Comparison of ENCODE assay signal across 27 mouse cellular contexts in the genomic region with DNA sequence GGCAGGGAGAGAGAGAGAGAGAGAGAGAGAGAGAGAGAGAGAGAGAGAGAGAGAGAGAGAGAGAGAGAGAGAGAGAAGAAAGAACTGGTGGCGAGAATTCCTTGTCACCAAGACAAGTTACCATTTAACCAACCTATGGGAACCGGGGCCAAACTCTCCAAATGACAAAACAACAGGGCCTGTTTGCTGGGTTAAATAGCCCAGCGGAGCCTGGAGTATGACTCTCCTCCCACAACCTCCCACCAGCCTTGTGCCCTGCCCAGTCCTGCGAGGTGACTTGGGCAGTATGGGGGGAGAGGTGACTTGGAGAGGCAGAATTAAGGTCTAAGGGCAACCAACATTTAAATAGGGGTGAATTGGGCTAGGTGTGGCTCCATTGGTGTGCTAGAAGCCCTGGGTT. TPM values are rescaled to one million over a fixed set of nuclear protein-coding genes. Genes with fewer than 3 reads are reported as not detected.
A peak's percentile ranks its signal among the peaks of the same experiment; 100 is the strongest.
DNase-seq lines count a peak whose midpoint lies in the region; ATAC-seq and TF ChIP-seq lines count a peak whose summit lies in the region.
"Had no signal": no experiment of that assay in that cellular context is flagged by ENCODE, and none has a peak within 500 bp of the region (broad histone marks: within the 10 kb centered on the region; RNA-seq: fewer than 3 reads in every experiment).

No protein-coding gene starts in this region.

- H3K27me3 ChIP-seq in hindbrain, embryonic 10.5 days (ENCODE audit: insufficient read depth, poor library complexity, severe bottlenecking) = no peaks in the 10 kb centered on the region
- no peaks in the 10 kb centered on the region for H3K27me3 ChIP-seq in hindbrain, embryonic 11.5 days (ENCODE audit: control insufficient read depth, insufficient read depth, low read length)
- no peaks in the 10 kb centered on the region for H3K27me3 ChIP-seq in kidney, adult 2 months (replicated peaks; ENCODE audit: control insufficient read depth, insufficient read depth, low read length)
- H3K27me3 ChIP-seq in kidney, postnatal 0 days (ENCODE audit: insufficient read depth, low read length) = no peaks in the 10 kb centered on the region
- H3K27me3 ChIP-seq: forebrain, embryonic 13.5 days; heart, embryonic 15.5 days; midbrain, embryonic 13.5 days had no signal

- 0 out of 2 replicates have a peak overlapping the region, but pooled peaks have one; percentile 16 for H3K27ac ChIP-seq in hindbrain, embryonic 10.5 days
- H3K27ac ChIP-seq in hindbrain, embryonic 11.5 days (ENCODE audit: low read depth, low read length) = no peak overlapping the region
- H3K27ac ChIP-seq in kidney, adult 2 months (ENCODE audit: insufficient read depth, low read depth, low read length) = peak overlapping the region; percentile 81
- peak overlapping the region; percentile 74; the same call in 1 of the 2 replicates for H3K27ac ChIP-seq in kidney, postnatal 0 days
- H3K27ac ChIP-seq: forebrain, embryonic 13.5 days; heart, embryonic 10.5 days; heart, embryonic 15.5 days; hindbrain, embryonic 14.5 days; limb, embryonic 12.5 days; liver, embryonic 13.5 days; macrophage; midbrain, embryonic 13.5 days had no signal

- H3K36me3 ChIP-seq in hindbrain, embryonic 10.5 days = no peaks in the 10 kb centered on the region
- no peaks in the 10 kb centered on the region for H3K36me3 ChIP-seq in hindbrain, embryonic 11.5 days (ENCODE audit: control insufficient read depth, insufficient read depth, low read length)
- H3K36me3 ChIP-seq in kidney, adult 2 months (ENCODE audit: control insufficient read depth, insufficient read depth, low read length) = no peaks in the 10 kb centered on the region
- H3K36me3 ChIP-seq in kidney, postnatal 0 days (ENCODE audit: insufficient read depth, low read length) = no peaks in the 10 kb centered on the region
- H3K36me3 ChIP-seq: heart, embryonic 10.5 days; heart, embryonic 15.5 days; limb, embryonic 12.5 days; liver, embryonic 13.5 days; midbrain, embryonic 13.5 days had no signal

- ATAC-seq in hindbrain, embryonic 11.5 days (ENCODE audit: low FRiP score) = no peak
- ATAC-seq in kidney, postnatal 0 days (replicated peaks; ENCODE audit: low FRiP score, low read depth) = no peak
- ATAC-seq: forebrain, embryonic 13.5 days; intestine, postnatal 0 days; midbrain, embryonic 13.5 days had no signal

- no peak for DNase-seq in hindbrain, embryonic 10.5 days (ENCODE audit: low spot score)
- DNase-seq in hindbrain, embryonic 11.5 days (ENCODE audit: low spot score) = no peak
- peak; percentile 89 for DNase-seq in kidney, adult 2 months
- DNase-seq in kidney, postnatal 0 days (ENCODE audit: low spot score) = no peak
- DNase-seq in kidney, postnatal 4 days = peak; percentile 40 to 54
- no peak for DNase-seq in frontal cortex, postnatal 10 days (ENCODE audit: low spot score in 2 of 2)
- no peak for DNase-seq in Muller cell, postnatal 12 days (ENCODE audit: inconsistent ontology term)
- DNase-seq: adrenal gland, postnatal 14 days; cerebellum, adult 11 months; cerebellum, adult 9-10 months; cerebellum, postnatal 36 days; gastrocnemius, postnatal 25 days; heart, adult 11 months; heart, postnatal 36 days; liver, embryonic 13.5 days; lung, adult 2 months; lung, postnatal 10 days; right cerebral cortex, postnatal 25 days; thymus, postnatal 14 days had no signal

- no peak overlapping the region for H3K4me3 ChIP-seq in hindbrain, embryonic 10.5 days
- H3K4me3 ChIP-seq in hindbrain, embryonic 11.5 days (ENCODE audit: low read depth, low read length) = no peak overlapping the region
- H3K4me3 ChIP-seq in kidney, adult 2 months (ENCODE audit: insufficient read depth, low read depth, low read length) = no peak overlapping the region
- H3K4me3 ChIP-seq in kidney, postnatal 0 days (replicated peaks; ENCODE audit: low read depth, low read length) = no peak overlapping the region
- H3K4me3 ChIP-seq: forebrain, embryonic 13.5 days; heart, embryonic 10.5 days; heart, embryonic 15.5 days; limb, embryonic 12.5 days; liver, embryonic 13.5 days; midbrain, embryonic 13.5 days had no signal

- no peak for TF ChIP-seq POLR2A in kidney, adult 2 months (IDR thresholded peaks at IDR 0.05; ENCODE audit: low read depth, low read length)

- H3K4me2 ChIP-seq in hindbrain, embryonic 11.5 days (replicated peaks; ENCODE audit: low read depth, low read length) = no peak overlapping the region
- H3K4me2 ChIP-seq in kidney, postnatal 0 days (ENCODE audit: low read length) = no peak overlapping the region
- H3K4me2 ChIP-seq: forebrain, embryonic 13.5 days; heart, embryonic 15.5 days; hindbrain, embryonic 14.5 days; limb, embryonic 12.5 days; liver, embryonic 13.5 days; midbrain, embryonic 13.5 days had no signal

- H3K9me3 ChIP-seq in hindbrain, embryonic 10.5 days = no peaks in the 10 kb centered on the region
- no peaks in the 10 kb centered on the region for H3K9me3 ChIP-seq in hindbrain, embryonic 11.5 days (ENCODE audit: control insufficient read depth, low read length)
- no peaks in the 10 kb centered on the region for H3K9me3 ChIP-seq in kidney, postnatal 0 days (replicated peaks; ENCODE audit: low read length)
- H3K9me3 ChIP-seq: forebrain, embryonic 13.5 days; heart, embryonic 10.5 days; heart, embryonic 15.5 days; limb, embryonic 12.5 days; liver, embryonic 13.5 days; midbrain, embryonic 13.5 days had no signal

- no peak overlapping the region for H3K9ac ChIP-seq in hindbrain, embryonic 11.5 days (ENCODE audit: low read depth, low read length)
- no peak overlapping the region for H3K9ac ChIP-seq in kidney, postnatal 0 days (ENCODE audit: low read depth, low read length)
- H3K9ac ChIP-seq: forebrain, embryonic 13.5 days; heart, embryonic 15.5 days; hindbrain, embryonic 14.5 days; limb, embryonic 12.5 days; liver, embryonic 13.5 days; midbrain, embryonic 13.5 days had no signal

- TF ChIP-seq CTCF in kidney, adult 2 months (conservative IDR thresholded peaks at IDR 0.05; ENCODE audit: insufficient read depth, insufficient read length, low read depth, low read length) = no peak
- no peak for TF ChIP-seq CTCF in kidney, postnatal 0 days (IDR thresholded peaks at IDR 0.05; ENCODE audit: low read depth)

- WGBS in hindbrain, embryonic 10.5 days = 70% methylated on average over 4 of the region's 4 CpGs
- WGBS in hindbrain, embryonic 11.5 days = 84% methylated on average over 4 of the region's 4 CpGs
- WGBS in kidney, adult 2 months = 37% methylated on average over 4 of the region's 4 CpGs
- WGBS in kidney, postnatal 0 days = 50% methylated on average over 4 of the region's 4 CpGs

- peaks cover 42% of the 10 kb centered on the region for H3K4me1 ChIP-seq in hindbrain, embryonic 10.5 days (replicated peaks)
- H3K4me1 ChIP-seq in hindbrain, embryonic 11.5 days (replicated peaks; ENCODE audit: control insufficient read depth, insufficient read depth, low read length) = peaks cover 18% of the 10 kb centered on the region
- H3K4me1 ChIP-seq in kidney, adult 2 months (ENCODE audit: control insufficient read depth, insufficient read depth, low read length) = peaks cover 30% of the 10 kb centered on the region; the same call in 1 of the 2 replicates
- peaks cover 6% of the 10 kb centered on the region for H3K4me1 ChIP-seq in kidney, postnatal 0 days (replicated peaks; ENCODE audit: insufficient read depth, low read length)

RNA-seq across cellular contexts. Expression of a gene that starts 45.5 kb away (rescaled TPM):
- polyA plus RNA-seq in hindbrain, embryonic 10.5 days (2016; fragmentation: Nextera tagmentation; extraction: Ambion mirVana) = 22.3 and 31.1 TPM in 2 replicates
- 36.7 and 38.9 TPM in 2 replicates for polyA plus RNA-seq in hindbrain, embryonic 11.5 days (2014; fragmentation: Nextera tagmentation; extraction: Ambion mirVana)
- 45.0 and 54.8 TPM in 2 replicates for polyA plus RNA-seq in kidney, adult 2 months (2012; rRNA removed)
- polyA plus RNA-seq in kidney, postnatal 0 days (2015; fragmentation: Nextera tagmentation; extraction: Ambion mirVana) = 55.2 and 56.6 TPM in 2 replicates

Comparison
In these comparisons a context has a peak if more than half of its experiments do, and no peak if none do; other contexts are left out.
1. DNase-seq: peak in kidney, adult 2 months (single experiment) and kidney, postnatal 4 days (2 of 2); none in hindbrain, embryonic 10.5 days (single experiment), hindbrain, embryonic 11.5 days (single experiment), kidney, postnatal 0 days (single experiment), frontal cortex, postnatal 10 days (0 of 2) and Muller cell, postnatal 12 days (single experiment).